Mouse (Mus musculus): ENCODE data around the gene Mgst2.

The Mgst2 gene

DNA sequence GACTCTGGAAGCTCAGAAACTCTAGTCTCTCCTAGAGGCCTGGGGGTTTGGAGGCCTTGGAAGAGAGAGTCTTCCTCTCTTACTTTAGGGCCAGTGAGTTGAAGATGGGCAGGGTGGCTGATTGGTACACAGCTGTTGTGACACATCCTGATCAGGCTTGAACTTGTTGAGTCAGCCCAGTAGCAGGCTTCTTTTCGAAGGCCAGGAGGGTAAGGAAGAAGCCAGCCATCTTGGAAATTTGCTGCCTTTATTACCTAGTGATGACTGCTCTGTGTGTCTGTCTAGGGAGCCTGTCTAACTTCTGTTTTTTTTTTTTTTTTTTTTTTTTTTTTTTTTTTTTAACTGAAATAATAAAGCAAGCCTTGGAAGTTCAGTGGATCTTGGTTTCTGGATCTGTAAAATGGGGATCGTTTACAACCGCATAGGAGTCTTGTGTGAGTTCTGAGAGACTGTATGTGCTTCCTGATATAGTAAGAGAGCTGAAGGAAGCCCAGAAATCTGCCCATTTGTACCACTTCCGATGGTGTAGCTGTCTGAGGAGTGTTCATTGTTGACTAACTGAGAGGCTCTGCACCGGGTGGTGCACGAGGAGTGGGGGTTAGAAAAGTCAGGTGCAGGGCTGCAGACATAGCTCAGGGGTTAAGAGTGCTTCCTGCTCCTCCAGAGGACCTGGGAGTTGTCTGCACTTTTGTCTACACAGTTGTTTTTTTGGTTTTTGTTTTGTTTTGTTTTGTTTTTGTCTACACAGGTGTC lies 5.7 kb upstream of the Mgst2 start:
- no peak for DNase-seq (ENCODE audit: low spot score in 2 of 2)

DNA sequence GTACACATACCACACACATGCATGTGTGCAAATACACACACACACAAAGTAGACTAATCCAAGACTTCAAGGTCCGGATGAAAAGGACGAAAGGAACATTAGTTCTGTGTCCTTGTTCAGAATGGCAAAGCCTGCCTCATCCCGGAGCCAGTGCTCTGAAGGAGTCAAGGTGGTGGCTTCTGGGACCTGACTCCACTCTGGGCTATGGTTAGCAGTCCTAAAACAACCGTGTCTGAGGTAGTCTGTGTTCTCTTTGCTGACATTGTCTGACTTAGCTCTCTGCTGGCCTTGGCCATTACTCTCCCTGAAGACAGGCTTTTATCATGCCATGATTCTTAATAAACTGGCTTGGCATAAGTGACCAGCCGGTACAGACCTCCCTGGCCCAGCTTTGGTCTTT lies 745 bp upstream of the Mgst2 start:
- DNase-seq (ENCODE audit: low spot score in 2 of 2) = no peak

- peak in 1 of 2 experiments; percentile 29 for DNase-seq (ENCODE audit: low spot score in 2 of 2)
Measured at GRCm38 (mm10) chr3:51660821-51661276, 689 bp downstream of the Mgst2 start.

GRCm38 (mm10) chr3:51661376-51661775 lies 1.2 kb downstream of the Mgst2 start:
- no peak for DNase-seq (ENCODE audit: low spot score in 2 of 2)

DNA sequence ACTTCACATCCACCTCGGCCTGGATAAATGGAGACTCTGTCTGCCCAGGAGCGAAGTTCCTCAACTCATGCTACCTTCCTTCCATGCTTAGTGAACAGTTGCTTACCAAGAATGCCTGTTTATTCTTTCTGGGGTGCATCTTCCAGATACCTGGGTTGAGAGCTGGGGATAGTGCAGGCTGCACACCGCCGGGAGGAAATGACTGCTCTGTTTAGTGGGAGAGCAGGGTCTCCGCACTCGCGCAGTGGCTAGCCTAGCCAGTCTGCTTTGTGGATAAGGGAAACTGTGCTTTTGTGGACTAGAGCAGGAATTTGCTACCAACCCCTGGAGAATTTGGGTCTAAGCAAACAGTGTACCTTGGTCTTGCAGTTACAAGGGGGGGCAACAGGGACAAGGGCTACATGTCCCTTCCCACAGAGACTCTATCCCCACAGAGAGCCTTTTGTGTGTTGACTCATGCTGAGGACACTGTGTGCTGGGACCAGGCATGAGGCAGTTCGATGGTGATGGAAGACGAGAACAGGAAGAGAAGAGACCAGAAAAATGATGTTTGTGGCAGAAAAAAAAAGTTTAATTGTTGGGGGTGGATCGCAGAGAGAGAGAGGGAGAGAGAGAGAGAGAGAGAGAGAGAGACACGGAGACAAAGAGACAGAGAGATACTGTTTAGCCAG lies 1.9 kb downstream of the Mgst2 start:
- no peak for DNase-seq (ENCODE audit: low spot score in 2 of 2)

- DNase-seq (ENCODE audit: low spot score in 2 of 2) = no peak
Measured at GRCm38 (mm10) chr3:51662557-51662956, 2.4 kb downstream of the Mgst2 start.

- no peak for DNase-seq (ENCODE audit: low spot score in 2 of 2)
Measured at GRCm38 (mm10) chr3:51668607-51669006, 8.4 kb downstream of the Mgst2 start.

GRCm38 (mm10) chr3:51670414-51671070 lies 10.4 kb downstream of the Mgst2 start:
- DNase-seq (ENCODE audit: low spot score in 2 of 2) = no peak

GRCm38 (mm10) chr3:51671071-51671469 lies 10.9 kb downstream of the Mgst2 start:
- no peak for DNase-seq (ENCODE audit: low spot score in 2 of 2)

- DNase-seq (ENCODE audit: low spot score in 2 of 2) = no peak
Measured at GRCm38 (mm10) chr3:51672631-51673030, 12.5 kb downstream of the Mgst2 start.

GRCm38 (mm10) chr3:51673408-51674086 lies 13.4 kb downstream of the Mgst2 start:
- DNase-seq (ENCODE audit: low spot score in 2 of 2) = peak; percentile 58 to 67

- DNase-seq (ENCODE audit: low spot score in 2 of 2) = no peak
Measured at GRCm38 (mm10) chr3:51674963-51675362, 14.8 kb downstream of the Mgst2 start.

DNA sequence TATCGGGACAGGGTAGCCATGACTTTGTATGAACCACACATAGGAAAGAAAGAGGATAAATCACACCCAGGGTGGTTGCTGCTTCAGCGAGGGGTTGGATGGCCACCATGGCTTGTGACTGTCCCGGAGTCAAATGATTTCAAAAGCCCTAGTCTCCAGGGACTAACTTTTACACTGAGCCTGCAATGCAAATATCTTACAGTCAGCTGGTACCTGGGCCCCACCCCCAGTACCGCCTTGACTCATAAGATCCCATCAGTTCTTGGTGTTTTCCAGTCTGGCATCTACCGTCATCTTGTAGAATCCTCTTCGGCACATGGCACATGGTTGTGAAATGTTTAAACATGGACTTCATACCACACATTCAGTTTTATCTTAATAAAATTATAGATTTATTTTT lies 25.4 kb downstream of the Mgst2 start:
- no peak for DNase-seq (ENCODE audit: low spot score in 2 of 2)

- DNase-seq (ENCODE audit: low spot score in 2 of 2) = no peak
Measured at GRCm38 (mm10) chr3:51686316-51686715, 26.2 kb downstream of the Mgst2 start.

DNA sequence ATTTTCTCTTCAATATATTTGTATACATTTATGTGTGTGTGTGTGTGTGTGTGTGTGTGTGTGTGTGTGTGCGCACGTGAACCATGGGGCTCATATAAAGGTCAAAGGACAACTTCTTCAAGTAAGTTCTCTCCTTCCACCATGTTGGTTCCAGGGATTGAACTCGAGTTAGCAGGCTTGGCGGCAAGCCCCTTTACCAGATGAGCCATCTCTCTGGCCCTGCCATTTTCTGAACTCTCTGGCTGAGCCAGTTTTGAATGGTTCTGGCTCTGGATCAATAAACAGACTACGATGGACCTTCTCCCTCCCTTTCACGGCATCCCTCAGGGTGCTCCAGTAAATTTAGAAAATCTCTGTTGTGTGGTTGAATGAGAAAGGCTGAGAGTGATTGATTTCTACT lies 26.6 kb downstream of the Mgst2 start:
- DNase-seq (ENCODE audit: low spot score in 2 of 2) = no peak

- no peak for DNase-seq (ENCODE audit: low spot score in 2 of 2)
Measured at GRCm38 (mm10) chr3:51688725-51689124, 28.6 kb downstream of the Mgst2 start.

GRCm38 (mm10) chr3:51693196-51693595 lies 33.0 kb downstream of the Mgst2 start:
- no peak for DNase-seq (ENCODE audit: low spot score in 2 of 2)

GRCm38 (mm10) chr3:51694576-51694975 lies 34.4 kb downstream of the Mgst2 start:
- no peak for DNase-seq (ENCODE audit: low spot score in 2 of 2)

DNA sequence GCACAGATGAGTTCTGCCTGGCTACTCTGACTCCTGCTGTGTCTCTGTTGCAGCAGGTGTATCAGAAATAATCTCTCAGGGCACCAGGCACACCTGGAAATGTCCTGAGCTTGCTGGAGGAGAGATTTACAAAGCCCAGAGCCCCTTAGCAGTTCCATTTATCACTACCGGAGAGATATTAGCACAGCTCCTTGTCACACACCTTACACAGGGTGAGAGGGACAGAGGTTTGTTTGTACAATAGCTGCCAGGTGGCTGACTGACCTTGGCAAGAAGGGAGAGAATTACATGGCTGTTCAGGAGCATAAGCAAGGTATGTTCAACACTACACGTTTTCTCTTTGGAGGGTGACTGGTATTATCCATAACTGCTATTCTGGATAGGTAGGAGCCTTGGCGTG lies 35.6 kb downstream of the Mgst2 start:
- no peak for DNase-seq (ENCODE audit: low spot score in 2 of 2)

GRCm38 (mm10) chr3:51697931-51698330 lies 37.8 kb downstream of the Mgst2 start:
- no peak for DNase-seq (ENCODE audit: low spot score in 2 of 2)

- no peak for DNase-seq (ENCODE audit: low spot score in 2 of 2)
Measured at GRCm38 (mm10) chr3:51700123-51700522, 40.0 kb downstream of the Mgst2 start.

GRCm38 (mm10) chr3:51700731-51701280 lies 40.6 kb downstream of the Mgst2 start:
- DNase-seq (ENCODE audit: low spot score in 2 of 2) = no peak

All from urinary bladder, adult 18-20 months (tissue).